Mouse (Mus musculus): ENCODE measurements around the gene Uhrf1bp1.

The Uhrf1bp1 gene

GRCm38 (mm10) chr17:27947155-27947554 is 90.9 kb downstream of the Uhrf1bp1 start:
- DNase-seq (ENCODE audit: low read depth, low spot score) = no peak

Data from forelimb bud, embryonic 11.5 days (tissue).